Mouse (Mus musculus) cerebellum, adult 9-10 months (tissue): ENCODE results near the gene Nav3.

Experiments
- DNase-seq: peaks from one replicate; pipeline ENCODE4 v3.0.0; 2022

Nav3 gene

GRCm38 (mm10) chr10:110372724-110373455 lies 83.1 kb downstream of the Nav3 start:
- DNase-seq: no peak

- DNase-seq: no peak
These were observed 103.9 kb downstream of the Nav3 start for GRCm38 (mm10) chr10:110352148-110352547.

GRCm38 (mm10) chr10:110330030-110330429 lies 126.0 kb downstream of the Nav3 start:
- DNase-seq: no peak

GRCm38 (mm10) chr10:110329629-110330028 lies 126.4 kb downstream of the Nav3 start:
- no peak for DNase-seq

GRCm38 (mm10) chr10:110322082-110322632 lies 133.8 kb downstream of the Nav3 start:
- no peak for DNase-seq

- no peak for DNase-seq
These were observed 138.7 kb downstream of the Nav3 start for GRCm38 (mm10) chr10:110317275-110317674.

- DNase-seq: no peak
These were observed 141.5 kb downstream of the Nav3 start for GRCm38 (mm10) chr10:110314525-110314924.

- no peak for DNase-seq
These were observed 142.0 kb downstream of the Nav3 start for GRCm38 (mm10) chr10:110313959-110314358.

- no peak for DNase-seq
These were observed 146.5 kb downstream of the Nav3 start for GRCm38 (mm10) chr10:110309511-110309910.

- DNase-seq: peak; percentile 70
These were observed 150.4 kb downstream of the Nav3 start for GRCm38 (mm10) chr10:110305609-110306008.

GRCm38 (mm10) chr10:110290016-110290623 lies 165.9 kb downstream of the Nav3 start:
- DNase-seq: no peak

- DNase-seq: no peak
These were observed 172.1 kb downstream of the Nav3 start for GRCm38 (mm10) chr10:110283879-110284278.

- DNase-seq: no peak
These were observed 183.2 kb downstream of the Nav3 start for GRCm38 (mm10) chr10:110272818-110273217.

GRCm38 (mm10) chr10:110270561-110270960 lies 185.4 kb downstream of the Nav3 start:
- peak; percentile 6 for DNase-seq

GRCm38 (mm10) chr10:110242128-110242561 lies 213.9 kb downstream of the Nav3 start:
- no peak for DNase-seq

GRCm38 (mm10) chr10:110240667-110241066 lies 215.3 kb downstream of the Nav3 start:
- no peak for DNase-seq

GRCm38 (mm10) chr10:110233307-110233930 lies 222.6 kb downstream of the Nav3 start:
- DNase-seq: peak; percentile 16

- DNase-seq: peak; percentile 28
These were observed 249.6 kb downstream of the Nav3 start for GRCm38 (mm10) chr10:110206411-110206810.

- DNase-seq: peak; percentile 47
These were observed 251.8 kb downstream of the Nav3 start for GRCm38 (mm10) chr10:110204121-110204697.

GRCm38 (mm10) chr10:110192881-110193280 lies 263.1 kb downstream of the Nav3 start:
- DNase-seq: peak; percentile 54

GRCm38 (mm10) chr10:110192026-110192805 lies 263.8 kb downstream of the Nav3 start:
- DNase-seq: peak; percentile 88

GRCm38 (mm10) chr10:110186242-110186641 lies 269.8 kb downstream of the Nav3 start:
- DNase-seq: no peak
